Mouse (Mus musculus) limb, embryonic 12.5 days (tissue): ENCODE measurements at regions not wholly inside any gene's neighbourhood (a gene's known extent, or its start where the extent isn't known, plus 50 kb on each side); places are given as distances from the start of the nearest gene placed in this dataset.

Source experiments
- ATAC-seq: fragments of 200-750 bp; cut with Nextera tagmentation; 2 replicates; pipeline ENCODE4 v1.8.0; 2017; ENCODE audit warnings: low read depth, moderate TSS enrichment; ENCODE audit not compliant: insufficient number of reproducible peaks, insufficient read depth, low FRiP score, low TSS enrichment
- H3K27ac ChIP-seq: fragments of 300-500 bp; sonication (generic); 2 replicates; pipeline ENCODE4 v1.5.1; 2016; ENCODE audit warnings: mild to moderate bottlenecking, moderate library complexity
- H3K27me3 ChIP-seq: fragments of 300-500 bp; sonication (generic); 2 replicates; pipeline ENCODE4 v1.6.1; 2016; ENCODE audit warnings: mild to moderate bottlenecking, moderate library complexity
- H3K36me3 ChIP-seq: fragments of 300-500 bp; sonication (generic); 2 replicates; pipeline ENCODE4 v1.6.1; 2016; ENCODE audit warnings: mild to moderate bottlenecking, moderate library complexity
- H3K4me1 ChIP-seq: fragments of 300-500 bp; sonication (generic); replicated peaks from 2 replicates; pipeline ENCODE4 v1.6.1; 2016
- H3K4me2 ChIP-seq: fragments of 300-500 bp; sonication (generic); 2 replicates; pipeline ENCODE4 v1.6.1; 2016; ENCODE audit warnings: mild to moderate bottlenecking, moderate library complexity
- H3K4me3 ChIP-seq: fragments of 300-500 bp; sonication (generic); replicated peaks from 2 replicates; pipeline ENCODE4 v1.5.1; 2016; ENCODE audit warnings: mild to moderate bottlenecking
- H3K9ac ChIP-seq: fragments of 300-500 bp; sonication (generic); replicated peaks from 2 replicates; pipeline ENCODE4 v1.6.1; 2016; ENCODE audit warnings: mild to moderate bottlenecking, moderate library complexity
- H3K9me3 ChIP-seq: fragments of 300-500 bp; sonication (generic); 2 replicates; pipeline ENCODE4 v1.6.1; 2016; ENCODE audit warnings: mild to moderate bottlenecking, moderate library complexity
- WGBS: fragments of 180-500 bp; shearing (Covaris S2); methylation state at CpG from one replicate; pipeline ENCODE4 v1.1.7; 2016; 5-methylcytosine and 5-hydroxymethylcytosine counted together

GRCm38 (mm10) chr2:74187963-74188790 lies 277.1 kb upstream of the Atp5g3 start:
- Histone ChIP-seq H3K36me3 (no peaks in the 10 kb centered on the region), H3K9ac (no peak overlapping the region), H3K4me1 (peaks cover 37% of the 10 kb centered on the region), H3K27me3 (no peaks in the 10 kb centered on the region), H3K4me2 (peak overlapping the region; percentile 10; the same call in 1 of the 2 replicates), H3K9me3 (peaks cover 6% of the 10 kb centered on the region), H3K27ac (peak overlapping the region; percentile 89), H3K4me3 (no peak overlapping the region)
- 14% methylated on average over 8 of the region's 8 CpGs for WGBS
- ATAC-seq: peak; percentile 76

- no peaks in the 10 kb centered on the region for H3K36me3 ChIP-seq
- no peak overlapping the region for H3K9ac ChIP-seq
Measured at GRCm38 (mm10) chr2:74178106-74178505, 267.0 kb upstream of the Atp5g3 start.

GRCm38 (mm10) chr2:74168776-74169570 lies 257.8 kb upstream of the Atp5g3 start:
- ATAC-seq: no peak
- 61% methylated on average over 16 of the region's 16 CpGs for WGBS

More at GRCm38 (mm10) chr2:74178106-74178505, 267.0 kb upstream of the Atp5g3 start:
- H3K27me3 ChIP-seq: no peaks in the 10 kb centered on the region
- WGBS: 76% methylated on average over 1 of the region's 1 CpGs
- H3K4me3 ChIP-seq: no peak overlapping the region
- no peak for ATAC-seq
- no peak overlapping the region for H3K27ac ChIP-seq
- H3K9me3 ChIP-seq: no peaks in the 10 kb centered on the region
- no peaks in the 10 kb centered on the region for H3K4me1 ChIP-seq
- H3K4me2 ChIP-seq: no peak overlapping the region

GRCm38 (mm10) chr2:74168307-74168706 lies 257.2 kb upstream of the Atp5g3 start:
- WGBS: 88% methylated on average over 17 of the region's 17 CpGs
- H3K4me3 ChIP-seq: no peak overlapping the region
- no peak overlapping the region for H3K27ac ChIP-seq
- no peaks in the 10 kb centered on the region for H3K27me3 ChIP-seq
- no peaks in the 10 kb centered on the region for H3K9me3 ChIP-seq
- ATAC-seq: no peak
- H3K36me3 ChIP-seq: no peaks in the 10 kb centered on the region
- H3K4me2 ChIP-seq: no peak overlapping the region
- H3K9ac ChIP-seq: no peak overlapping the region
- H3K4me1 ChIP-seq: peaks cover 7% of the 10 kb centered on the region; the same call in 1 of the 2 replicates

More at GRCm38 (mm10) chr2:74168776-74169570, 257.8 kb upstream of the Atp5g3 start:
- Histone ChIP-seq H3K9me3 (no peaks in the 10 kb centered on the region), H3K9ac (no peak overlapping the region), H3K27me3 (no peaks in the 10 kb centered on the region), H3K27ac (no peak overlapping the region), H3K4me2 (no peak overlapping the region), H3K36me3 (no peaks in the 10 kb centered on the region), H3K4me1 (peaks cover 7% of the 10 kb centered on the region; the same call in 1 of the 2 replicates), H3K4me3 (no peak overlapping the region)

GRCm38 (mm10) chr2:74154062-74154461 lies 242.9 kb upstream of the Atp5g3 start:
- H3K27ac ChIP-seq: no peak overlapping the region
- WGBS: 86% methylated on average over 6 of the region's 6 CpGs
- peaks cover 8% of the 10 kb centered on the region for H3K4me1 ChIP-seq
- no peaks in the 10 kb centered on the region for H3K36me3 ChIP-seq
- H3K4me3 ChIP-seq: no peak overlapping the region
- H3K9ac ChIP-seq: no peak overlapping the region
- H3K4me2 ChIP-seq: no peak overlapping the region
- no peak for ATAC-seq
- H3K9me3 ChIP-seq: no peaks in the 10 kb centered on the region
- no peaks in the 10 kb centered on the region for H3K27me3 ChIP-seq

GRCm38 (mm10) chr2:74153247-74153850 lies 242.2 kb upstream of the Atp5g3 start:
- no peaks in the 10 kb centered on the region for H3K36me3 ChIP-seq
- 47% methylated on average over 5 of the region's 5 CpGs for WGBS
- no peak overlapping the region for H3K9ac ChIP-seq
- no peaks in the 10 kb centered on the region for H3K9me3 ChIP-seq
- 0 out of 2 replicates have a peak overlapping the region, but pooled peaks have one; percentile 23 for H3K27ac ChIP-seq
- no peak overlapping the region for H3K4me3 ChIP-seq
- H3K4me2 ChIP-seq: no peak overlapping the region
- H3K4me1 ChIP-seq: peaks cover 8% of the 10 kb centered on the region
- no peak for ATAC-seq
- no peaks in the 10 kb centered on the region for H3K27me3 ChIP-seq

GRCm38 (mm10) chr2:74152534-74153246 lies 241.6 kb upstream of the Atp5g3 start:
- no peak for ATAC-seq

GRCm38 (mm10) chr2:74147193-74147592 lies 236.1 kb upstream of the Atp5g3 start:
- H3K9me3 ChIP-seq: no peaks in the 10 kb centered on the region

More at GRCm38 (mm10) chr2:74152534-74153246, 241.6 kb upstream of the Atp5g3 start:
- Histone ChIP-seq H3K9ac (no peak overlapping the region), H3K27me3 (no peaks in the 10 kb centered on the region), H3K4me1 (peaks cover 8% of the 10 kb centered on the region), H3K4me3 (no peak overlapping the region), H3K4me2 (no peak overlapping the region), H3K9me3 (no peaks in the 10 kb centered on the region), H3K36me3 (no peaks in the 10 kb centered on the region), H3K27ac (0 out of 2 replicates have a peak overlapping the region, but pooled peaks have one; percentile 23)
- 59% methylated on average over 8 of the region's 8 CpGs for WGBS

GRCm38 (mm10) chr2:74136624-74137003 lies 225.5 kb upstream of the Atp5g3 start:
- H3K9me3 ChIP-seq: no peaks in the 10 kb centered on the region
- H3K4me1 ChIP-seq: peaks cover 19% of the 10 kb centered on the region
- 0 out of 2 replicates have a peak, but pooled peaks cover 6% of the 10 kb centered on the region for H3K27me3 ChIP-seq
- H3K4me3 ChIP-seq: no peak overlapping the region
- H3K9ac ChIP-seq: no peak overlapping the region
- ATAC-seq: no peak
- 28% methylated on average over 9 of the region's 9 CpGs for WGBS
- H3K27ac ChIP-seq: no peak overlapping the region
- no peak overlapping the region for H3K4me2 ChIP-seq
- no peaks in the 10 kb centered on the region for H3K36me3 ChIP-seq

More at GRCm38 (mm10) chr2:74147193-74147592, 236.1 kb upstream of the Atp5g3 start:
- Histone ChIP-seq H3K4me2 (no peak overlapping the region), H3K36me3 (no peaks in the 10 kb centered on the region), H3K4me1 (peaks cover 8% of the 10 kb centered on the region; the same call in 1 of the 2 replicates), H3K27me3 (no peaks in the 10 kb centered on the region), H3K27ac (no peak overlapping the region), H3K4me3 (no peak overlapping the region), H3K9ac (no peak overlapping the region)
- no peak for ATAC-seq
- WGBS: 85% methylated on average over 4 of the region's 4 CpGs

- no peaks in the 10 kb centered on the region for H3K9me3 ChIP-seq
- H3K4me1 ChIP-seq: peaks cover 19% of the 10 kb centered on the region
- H3K36me3 ChIP-seq: no peaks in the 10 kb centered on the region
- H3K27me3 ChIP-seq: 0 out of 2 replicates have a peak, but pooled peaks cover 6% of the 10 kb centered on the region
- no peak for ATAC-seq
- H3K9ac ChIP-seq: no peak overlapping the region
- 46% methylated on average over 15 of the region's 15 CpGs for WGBS
- no peak overlapping the region for H3K27ac ChIP-seq
- H3K4me2 ChIP-seq: no peak overlapping the region
- H3K4me3 ChIP-seq: no peak overlapping the region
Measured at GRCm38 (mm10) chr2:74135963-74136623, 225.0 kb upstream of the Atp5g3 start.
